Mouse (Mus musculus) urinary bladder, adult 2 months (tissue): Measurements from ENCODE around the gene Slc41a2. TPM values are rescaled to one million over a fixed set of nuclear protein-coding genes. Genes with fewer than 3 reads are reported as not detected.

ENCODE experiments used
- DNase-seq: peaks from one replicate; pipeline ENCODE4 v3.0.0; 2022; ENCODE audit warnings: low spot score
- polyA plus RNA-seq: library from polyadenylated mRNA; depleted of rRNA; stranded (reverse); fragments of >200 nt; gene quantifications from 2 replicates; pipeline ENCODE4 v1.2.3, GENCODE M21; 2012; rRNA removed

Gene Slc41a2
- polyA plus RNA-seq, 1 experiment = 3.7 TPM

- DNase-seq = no peak
Observed at GRCm38 (mm10) chr10:83185121-83185520, 152.6 kb downstream of the Slc41a2 start.

- no peak for DNase-seq
Observed at GRCm38 (mm10) chr10:83184480-83185069, 153.1 kb downstream of the Slc41a2 start.

GRCm38 (mm10) chr10:83183634-83184479 is 153.8 kb downstream of the Slc41a2 start:
- no peak for DNase-seq

- DNase-seq = peak; percentile 33
Observed at GRCm38 (mm10) chr10:83182573-83182960, 155.1 kb downstream of the Slc41a2 start.

GRCm38 (mm10) chr10:83181831-83182572 is 155.7 kb downstream of the Slc41a2 start:
- DNase-seq = no peak

Other genes starting within 250 kb of the Slc41a2 start
- 0.33 and 0.44 TPM in 2 replicates for gene D10Wsu102e, start 22.3 kb upstream of the Slc41a2 start, polyA plus RNA-seq
- 3.0 and 3.1 TPM in 2 replicates for gene Aldh1l2, start 196.3 kb upstream of the Slc41a2 start, polyA plus RNA-seq
- 11.4 and 13.7 TPM in 2 replicates for gene Washc4, start 205.9 kb upstream of the Slc41a2 start, polyA plus RNA-seq